Mouse (Mus musculus): ENCODE measurements at regions not wholly inside any gene's neighbourhood (a gene's known extent, or its start where the extent isn't known, plus 50 kb on each side); places are given as distances from the start of the nearest gene placed in this dataset.

GRCm38 (mm10) chr7:84739965-84740390, 50.2 kb upstream of the Zfand6 start:
- Histone ChIP-seq H3K4me1 (ENCODE audit: control insufficient read depth, insufficient read depth, low read length) (no peaks in the 10 kb centered on the region), H3K27ac (ENCODE audit: low read length) (no peak overlapping the region), H3K9me3 (ENCODE audit: control insufficient read depth, low read length) (no peaks in the 10 kb centered on the region), H3K27me3 (replicated peaks; ENCODE audit: control insufficient read depth, insufficient read depth, low read length) (no peaks in the 10 kb centered on the region), H3K4me3 (ENCODE audit: low read length) (no peak overlapping the region), H3K4me2 (ENCODE audit: low read depth, low read length) (no peak overlapping the region), H3K36me3 (ENCODE audit: control insufficient read depth, insufficient read depth, low read length) (no peaks in the 10 kb centered on the region), H3K9ac (ENCODE audit: low read depth, low read length) (no peak overlapping the region)
- WGBS: 14% methylated on average over 2 of the region's 2 CpGs
- ATAC-seq: peak; percentile 40; the same call in 1 of the 2 replicates

Data from intestine, embryonic 16.5 days (tissue).